Mouse (Mus musculus): ENCODE measurements around the gene Fam71f1. TPM values are rescaled to one million over a fixed set of nuclear protein-coding genes. Genes with fewer than 3 reads are reported as not detected.

The Fam71f1 gene
- total RNA-seq (2023; ENCODE audit: inconsistent age), result not detected in 4 replicates

DNA sequence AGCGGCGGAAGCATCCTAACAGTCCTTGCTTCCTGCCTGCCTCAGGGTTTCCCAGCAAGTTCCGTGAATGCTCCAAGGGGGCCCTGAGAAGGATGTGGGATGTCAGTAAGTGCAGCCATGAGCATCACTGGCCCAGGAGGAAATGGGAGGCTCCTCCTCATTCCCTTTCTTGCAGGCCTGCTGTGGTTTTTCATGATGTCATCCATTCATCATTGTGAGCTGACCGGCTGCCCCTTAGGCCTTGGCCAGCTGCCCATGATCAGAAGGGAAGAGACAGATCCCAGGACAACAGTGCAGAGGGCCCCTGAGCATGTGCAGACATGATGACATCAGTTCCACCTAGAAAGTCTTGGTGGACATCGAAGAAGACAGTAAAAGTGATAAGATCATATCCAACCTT lies at the start of gene Fam71f1:
TSS of gene Fam71f1 (plus strand) at position 262 of the 400 bp plus-strand sequence.

DNA sequence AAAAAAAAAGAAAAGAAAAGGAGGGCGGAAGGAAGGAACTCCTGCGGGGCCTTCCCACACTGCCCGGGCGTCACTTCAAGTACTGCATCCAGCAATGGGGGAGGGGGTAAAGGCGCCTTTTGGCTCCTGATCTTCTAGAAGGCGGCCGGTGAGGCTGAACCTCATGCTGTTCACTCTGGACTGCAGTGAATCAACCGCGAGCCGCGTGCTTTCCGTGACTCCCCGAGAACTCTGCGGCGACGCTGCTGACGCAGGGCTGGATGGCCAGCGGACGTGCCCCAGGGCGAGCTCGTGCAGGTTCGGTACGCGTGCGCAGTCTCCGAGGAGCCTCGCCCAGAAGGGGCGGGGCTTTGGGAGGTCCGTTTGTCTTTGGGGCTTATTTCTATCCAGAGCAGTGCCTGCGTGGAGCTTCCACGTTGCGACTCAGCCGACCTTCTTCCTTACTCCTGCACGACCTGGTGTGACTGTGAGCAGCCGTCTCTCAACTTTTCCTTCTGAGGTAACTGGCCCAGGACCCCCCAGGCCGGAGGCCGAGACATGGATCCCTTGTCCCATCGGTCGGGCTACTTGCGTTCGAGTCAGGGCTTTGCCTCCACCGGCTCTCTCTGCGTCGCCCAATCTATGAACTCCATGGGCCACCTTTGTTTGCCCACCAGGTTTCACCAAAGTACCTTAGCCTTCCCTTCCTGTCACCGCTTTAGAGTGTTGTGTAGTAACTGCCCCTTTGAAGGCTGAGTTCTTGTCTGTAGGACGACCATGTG lies 46.4 kb upstream of the Fam71f1 start, which contains the start of gene Hilpda:
TSS of gene Hilpda (plus strand) at position 177 of the 761 bp plus-strand sequence.

DNA sequence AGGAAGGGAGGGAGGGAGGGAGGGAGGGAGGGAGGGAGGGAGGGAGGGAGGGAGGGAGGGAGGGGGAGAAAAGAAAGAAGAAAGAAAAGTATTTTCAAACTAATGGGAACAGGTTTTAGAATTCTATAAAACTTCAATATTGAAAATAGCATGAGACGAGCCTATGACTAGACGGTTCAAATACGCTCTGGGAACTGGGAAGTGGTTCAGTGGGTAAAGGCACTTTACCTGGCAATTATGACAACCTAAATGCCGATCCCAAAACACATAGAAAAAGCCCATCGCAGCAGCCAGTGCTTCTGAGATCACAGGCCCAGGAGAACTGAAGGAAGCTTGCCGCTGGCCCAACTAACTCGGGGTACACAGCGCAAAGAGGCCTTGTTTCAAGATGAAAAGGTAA lies 39.6 kb upstream of the Fam71f1 start, which contains the start of gene Fam71f2:
TSS of gene Fam71f2 (plus strand) at position 301 of the 400 bp plus-strand sequence.

DNA sequence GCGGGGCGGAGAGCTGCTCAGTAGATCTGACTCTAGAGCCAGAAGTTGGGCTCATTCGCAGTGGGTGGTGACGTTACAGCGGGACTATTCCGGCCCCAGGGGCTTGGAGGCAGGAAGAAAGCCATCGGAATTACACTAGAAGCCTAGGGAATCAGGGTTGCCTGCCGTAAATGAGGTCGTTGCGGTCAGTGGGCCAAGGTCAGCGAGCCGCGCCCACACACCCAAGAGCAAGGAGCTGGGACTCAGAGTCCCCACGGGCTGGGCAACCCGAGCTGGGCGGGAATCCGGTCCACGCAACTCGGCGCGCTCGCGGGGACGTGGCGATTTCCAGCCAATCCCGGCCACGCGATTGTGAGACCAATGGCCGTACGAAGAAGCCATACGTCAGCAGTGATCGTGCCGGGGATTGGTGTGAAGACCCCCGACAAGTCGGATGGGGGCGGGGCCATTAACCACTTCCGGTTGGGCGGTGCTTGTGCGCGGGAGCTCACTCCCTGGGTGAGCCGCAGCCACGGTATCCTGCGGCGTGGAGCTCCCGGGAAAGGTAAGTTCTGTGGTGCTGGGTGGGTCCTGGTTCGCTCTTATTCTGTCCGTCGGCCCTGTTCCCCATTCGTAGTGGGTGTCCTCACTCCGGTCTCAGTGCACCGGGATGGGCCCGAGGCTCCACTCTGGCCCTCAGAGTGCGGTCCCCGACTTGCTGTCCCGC lies 28.9 kb downstream of the Fam71f1 start, which contains the start of gene Calu:
TSS of gene Calu (plus strand) at position 405 of the 706 bp plus-strand sequence.

Other genes starting within 250 kb of the Fam71f1 start
- gene Rbm28, start 154.1 kb upstream of the Fam71f1 start, total RNA-seq (2023; ENCODE audit: inconsistent age), result 83.3 to 110 TPM (median 99.1 TPM) in 4 replicates
- gene Prrt4, start 139.6 kb upstream of the Fam71f1 start, total RNA-seq (2023; ENCODE audit: inconsistent age), result 0.15 to 0.35 TPM (median 0.18 TPM) in 3 of 4 replicates, not detected in the other
- 50.0 to 66.5 TPM (median 62.4 TPM) in 4 replicates for gene Impdh1, start 102.8 kb upstream of the Fam71f1 start, total RNA-seq (2023; ENCODE audit: inconsistent age)
- 19.0 to 23.3 TPM (median 19.3 TPM) in 4 replicates for gene Hilpda, start 46.7 kb upstream of the Fam71f1 start, total RNA-seq (2023; ENCODE audit: inconsistent age)
- gene Fam71f2, start 39.5 kb upstream of the Fam71f1 start, total RNA-seq (2023; ENCODE audit: inconsistent age), result 1.4 to 2.6 TPM in 2 of 4 replicates, not detected in the others
- 44.1 to 51.6 TPM (median 49.2 TPM) in 4 replicates for gene Calu, start 28.9 kb downstream of the Fam71f1 start, total RNA-seq (2023; ENCODE audit: inconsistent age)
- gene Opn1sw, start 69.3 kb downstream of the Fam71f1 start, total RNA-seq (2023; ENCODE audit: inconsistent age), result not detected in 4 replicates
- gene Ccdc136, start 77.2 kb downstream of the Fam71f1 start, total RNA-seq (2023; ENCODE audit: inconsistent age), result not detected in 4 replicates
- 0.06 TPM in 1 of 4 replicates, not detected in the others for gene Flnc, start 114.1 kb downstream of the Fam71f1 start, total RNA-seq (2023; ENCODE audit: inconsistent age)
- gene Atp6v1f, start 148.6 kb downstream of the Fam71f1 start, total RNA-seq (2023; ENCODE audit: inconsistent age), result 198 to 223 TPM (median 219 TPM) in 4 replicates
- gene Atp6v1fnb, start 152.3 kb downstream of the Fam71f1 start, total RNA-seq (2023; ENCODE audit: inconsistent age), result 7.5 to 11.0 TPM (median 7.8 TPM) in 4 replicates
- gene Kcp, start 188.8 kb downstream of the Fam71f1 start, total RNA-seq (2023; ENCODE audit: inconsistent age), result 1.2 TPM in 1 of 4 replicates, not detected in the others
- 252 to 274 TPM (median 255 TPM) in 4 replicates for gene Irf5, start 207.5 kb downstream of the Fam71f1 start, total RNA-seq (2023; ENCODE audit: inconsistent age)